Mouse (Mus musculus): Measurements from ENCODE around the gene Clec16a. TPM values are rescaled to one million over a fixed set of nuclear protein-coding genes. Genes with fewer than 3 reads are reported as not detected.

The Clec16a gene
- polyA plus RNA-seq (2011; ENCODE audit: insufficient read depth, insufficient read length, low replicate concordance, missing spikeins): 3.0 and 6.3 TPM in 2 replicates

GRCm38 (mm10) chr16:10544995-10545622 lies at the start of gene Clec16a:
Clec16a (plus strand) TSS chr16:10545339.
- under 1% methylated on average over 58 of the region's 58 CpGs for WGBS
- H3K27ac ChIP-seq (ENCODE audit: control insufficient read depth, insufficient read depth, low read depth, low read length, poor library complexity): peak within 1 kb of the TSS; percentile 49
- TF ChIP-seq CTCF (IDR thresholded peaks at IDR 0.05; ENCODE audit: control insufficient read depth, insufficient read depth, low read length) (no peak), POLR2A (IDR thresholded peaks at IDR 0.05; ENCODE audit: borderline replicate concordance, control insufficient read depth, low read depth, low read length) (peak; percentile 63; the same call in 1 of the 2 replicates)
- H3K4me1 ChIP-seq (ENCODE audit: control insufficient read depth, insufficient read depth, low read length): peaks cover 4% of the 10 kb centered on the region
- H3K4me3 ChIP-seq (replicated peaks; ENCODE audit: control insufficient read depth, low read depth, low read length): peak within 1 kb of the TSS; percentile 95

GRCm38 (mm10) chr16:10495824-10496298 lies 49.3 kb upstream of the Clec16a start:
- no peak for TF ChIP-seq CTCF (IDR thresholded peaks at IDR 0.05; ENCODE audit: control insufficient read depth, insufficient read depth, low read length)
- no peak for TF ChIP-seq POLR2A (IDR thresholded peaks at IDR 0.05; ENCODE audit: borderline replicate concordance, control insufficient read depth, low read depth, low read length)
- Histone ChIP-seq H3K4me3 (replicated peaks; ENCODE audit: control insufficient read depth, low read depth, low read length) (no peak overlapping the region), H3K27ac (ENCODE audit: control insufficient read depth, insufficient read depth, low read depth, low read length, poor library complexity) (0 out of 2 replicates have a peak overlapping the region, but pooled peaks have one; percentile 4), H3K4me1 (ENCODE audit: control insufficient read depth, insufficient read depth, low read length) (peaks cover 1% of the 10 kb centered on the region; the same call in 1 of the 2 replicates)
- WGBS: 32% methylated on average over 2 of the region's 2 CpGs

DNA sequence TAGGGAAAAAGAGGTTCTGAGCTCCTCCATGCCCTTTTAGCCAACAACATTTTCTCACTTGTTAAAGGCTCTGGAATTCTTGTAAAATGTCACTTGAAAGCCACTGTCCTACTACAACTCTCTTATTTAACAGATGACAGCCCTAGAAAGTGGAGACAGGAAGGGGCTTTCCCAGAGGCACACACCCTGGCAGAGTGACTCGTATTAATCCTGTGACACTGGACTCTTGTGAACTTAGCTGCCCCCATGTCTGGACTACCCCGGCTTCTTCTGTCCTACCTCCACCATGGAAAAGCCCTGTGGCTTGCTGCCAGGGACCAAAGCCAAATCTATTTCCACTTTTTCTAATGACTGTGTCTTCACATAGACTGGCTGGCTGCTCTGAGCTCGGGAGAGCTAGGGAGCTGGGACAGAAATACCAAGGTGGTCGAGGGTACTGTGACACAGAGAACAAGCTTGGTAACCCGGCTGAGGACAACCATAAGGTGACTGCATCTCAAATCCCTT lies 47.0 kb upstream of the Clec16a start:
- 58% methylated on average over 5 of the region's 5 CpGs for WGBS
- no peak for TF ChIP-seq POLR2A (IDR thresholded peaks at IDR 0.05; ENCODE audit: borderline replicate concordance, control insufficient read depth, low read depth, low read length)
- TF ChIP-seq CTCF (IDR thresholded peaks at IDR 0.05; ENCODE audit: control insufficient read depth, insufficient read depth, low read length): no peak
- no peak overlapping the region for H3K4me3 ChIP-seq (replicated peaks; ENCODE audit: control insufficient read depth, low read depth, low read length)
- H3K4me1 ChIP-seq (ENCODE audit: control insufficient read depth, insufficient read depth, low read length): peaks cover 1% of the 10 kb centered on the region; the same call in 1 of the 2 replicates
- peak overlapping the region; percentile 2; the same call in 1 of the 2 replicates for H3K27ac ChIP-seq (ENCODE audit: control insufficient read depth, insufficient read depth, low read depth, low read length, poor library complexity)

DNA sequence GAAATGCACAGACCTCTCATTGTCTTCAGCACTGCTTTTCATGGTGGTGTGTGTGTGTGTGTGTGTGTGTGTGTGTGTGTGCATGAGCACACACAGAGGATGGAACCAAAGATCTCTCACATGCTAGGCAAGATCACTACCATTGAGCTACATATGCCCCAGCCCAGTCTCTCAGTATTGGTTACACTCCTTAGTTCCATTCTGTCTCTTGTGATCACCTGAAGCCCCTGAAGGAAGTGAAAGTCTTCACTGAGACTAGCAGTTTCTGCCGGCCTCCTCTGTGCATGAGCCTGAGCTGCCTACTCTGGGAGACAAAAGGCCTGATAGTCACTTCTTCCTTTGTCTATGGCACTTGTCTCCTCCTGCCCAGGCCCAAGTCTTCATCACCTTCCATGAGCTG lies 46.0 kb upstream of the Clec16a start:
- WGBS: 19% methylated on average over 1 of the region's 1 CpGs
- no peak for TF ChIP-seq CTCF (IDR thresholded peaks at IDR 0.05; ENCODE audit: control insufficient read depth, insufficient read depth, low read length)
- TF ChIP-seq POLR2A (IDR thresholded peaks at IDR 0.05; ENCODE audit: borderline replicate concordance, control insufficient read depth, low read depth, low read length): no peak
- no peak overlapping the region for H3K4me3 ChIP-seq (replicated peaks; ENCODE audit: control insufficient read depth, low read depth, low read length)
- no peak overlapping the region for H3K27ac ChIP-seq (ENCODE audit: control insufficient read depth, insufficient read depth, low read depth, low read length, poor library complexity)
- H3K4me1 ChIP-seq (ENCODE audit: control insufficient read depth, insufficient read depth, low read length): peaks cover 1% of the 10 kb centered on the region; the same call in 1 of the 2 replicates

DNA sequence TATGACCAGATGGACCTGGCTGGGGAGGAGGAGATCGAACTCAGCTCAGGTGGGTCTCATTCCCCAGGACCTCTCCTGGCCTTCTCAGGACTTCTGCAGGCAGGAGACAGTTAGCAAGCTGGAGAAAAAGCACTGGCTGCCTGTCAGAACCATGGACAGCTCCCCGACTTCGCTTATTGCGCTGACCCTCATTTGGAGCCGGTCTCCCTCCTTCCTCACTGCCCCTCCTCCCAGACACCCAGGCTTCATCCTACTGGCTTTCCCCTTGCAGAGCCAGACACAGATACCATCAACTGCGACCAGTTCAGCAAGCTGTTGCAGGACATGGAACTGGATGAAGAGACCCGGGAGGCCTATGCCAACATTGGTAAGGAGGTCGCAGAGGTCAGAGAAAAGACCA lies 43.3 kb upstream of the Clec16a start:
- Histone ChIP-seq H3K4me3 (replicated peaks; ENCODE audit: control insufficient read depth, low read depth, low read length) (no peak overlapping the region), H3K27ac (ENCODE audit: control insufficient read depth, insufficient read depth, low read depth, low read length, poor library complexity) (no peak overlapping the region), H3K4me1 (ENCODE audit: control insufficient read depth, insufficient read depth, low read length) (peaks cover 1% of the 10 kb centered on the region; the same call in 1 of the 2 replicates)
- WGBS: 17% methylated on average over 8 of the region's 8 CpGs
- no peak for TF ChIP-seq CTCF (IDR thresholded peaks at IDR 0.05; ENCODE audit: control insufficient read depth, insufficient read depth, low read length)
- no peak for TF ChIP-seq POLR2A (IDR thresholded peaks at IDR 0.05; ENCODE audit: borderline replicate concordance, control insufficient read depth, low read depth, low read length)

DNA sequence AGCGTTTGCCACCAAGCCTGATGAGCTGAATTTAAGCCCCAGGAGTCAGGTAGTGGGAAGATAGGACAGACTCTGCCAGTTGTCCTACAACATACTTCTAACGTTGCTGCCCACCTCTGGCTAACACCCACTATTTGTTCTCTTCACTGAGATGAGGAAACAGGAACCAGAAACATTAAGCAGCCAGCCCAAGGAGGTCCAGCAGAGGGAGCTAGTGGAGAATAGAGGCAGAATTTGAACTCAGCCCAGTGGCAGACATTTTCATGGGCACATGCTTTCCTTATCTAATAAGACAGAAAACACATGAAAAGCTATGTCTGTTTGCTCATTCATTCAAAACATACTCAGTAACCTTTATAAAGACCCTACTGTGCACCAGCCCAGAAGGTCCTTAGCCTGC lies 42.1 kb upstream of the Clec16a start:
- TF ChIP-seq CTCF (IDR thresholded peaks at IDR 0.05; ENCODE audit: control insufficient read depth, insufficient read depth, low read length): peak; percentile 14; the same call in 1 of the 2 replicates
- TF ChIP-seq POLR2A (IDR thresholded peaks at IDR 0.05; ENCODE audit: borderline replicate concordance, control insufficient read depth, low read depth, low read length): no peak
- 56% methylated on average over 2 of the region's 2 CpGs for WGBS
- H3K4me1 ChIP-seq (ENCODE audit: control insufficient read depth, insufficient read depth, low read length): peaks cover 1% of the 10 kb centered on the region; the same call in 1 of the 2 replicates
- H3K27ac ChIP-seq (ENCODE audit: control insufficient read depth, insufficient read depth, low read depth, low read length, poor library complexity): no peak overlapping the region
- no peak overlapping the region for H3K4me3 ChIP-seq (replicated peaks; ENCODE audit: control insufficient read depth, low read depth, low read length)

DNA sequence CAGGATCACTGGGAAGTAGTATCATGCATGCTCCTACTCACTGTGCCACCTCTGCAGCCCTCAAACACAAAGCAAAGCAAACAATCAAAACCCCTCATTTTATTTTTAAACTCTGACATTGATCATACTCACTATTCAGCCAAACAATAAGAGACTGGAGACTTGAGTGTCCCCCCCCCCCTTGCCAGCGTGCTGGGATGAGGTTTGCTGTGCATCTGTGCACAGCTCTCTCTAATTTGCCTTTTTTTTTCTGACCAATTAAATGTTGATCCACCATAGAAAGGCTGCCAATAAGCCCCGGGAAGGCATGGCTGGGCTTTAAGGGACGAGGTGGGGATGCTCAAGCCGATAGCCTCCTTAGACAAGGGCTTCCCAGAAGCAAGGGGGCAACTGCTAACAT lies 37.7 kb upstream of the Clec16a start:
- no peak overlapping the region for H3K4me3 ChIP-seq (replicated peaks; ENCODE audit: control insufficient read depth, low read depth, low read length)
- WGBS: 69% methylated on average over 4 of the region's 4 CpGs
- no peaks in the 10 kb centered on the region; the same call in 1 of the 2 replicates for H3K4me1 ChIP-seq (ENCODE audit: control insufficient read depth, insufficient read depth, low read length)
- TF ChIP-seq POLR2A (IDR thresholded peaks at IDR 0.05; ENCODE audit: borderline replicate concordance, control insufficient read depth, low read depth, low read length) (no peak), CTCF (IDR thresholded peaks at IDR 0.05; ENCODE audit: control insufficient read depth, insufficient read depth, low read length) (no peak)
- H3K27ac ChIP-seq (ENCODE audit: control insufficient read depth, insufficient read depth, low read depth, low read length, poor library complexity): no peak overlapping the region

- 56% methylated on average over 6 of the region's 6 CpGs for WGBS
- Histone ChIP-seq H3K4me1 (ENCODE audit: control insufficient read depth, insufficient read depth, low read length) (no peaks in the 10 kb centered on the region; the same call in 1 of the 2 replicates), H3K4me3 (replicated peaks; ENCODE audit: control insufficient read depth, low read depth, low read length) (no peak overlapping the region), H3K27ac (ENCODE audit: control insufficient read depth, insufficient read depth, low read depth, low read length, poor library complexity) (peak overlapping the region; percentile 27)
- TF ChIP-seq POLR2A (IDR thresholded peaks at IDR 0.05; ENCODE audit: borderline replicate concordance, control insufficient read depth, low read depth, low read length): no peak
- TF ChIP-seq CTCF (IDR thresholded peaks at IDR 0.05; ENCODE audit: control insufficient read depth, insufficient read depth, low read length): no peak
These were observed 36.4 kb upstream of the Clec16a start for GRCm38 (mm10) chr16:10508691-10509090.
